Mouse (Mus musculus) layer of hippocampus, postnatal 10 days (tissue): ENCODE measurements around the gene Atg4b. TPM values are rescaled to one million over a fixed set of nuclear protein-coding genes. Genes with fewer than 3 reads are reported as not detected.
"Not testable (repeated sequence)": the region's sequence is repeated elsewhere in the genome, so short reads cannot be mapped to it uniquely, and the experiment has no call there.

Source experiments
- DNase-seq, 2 experiments: peaks; one replicate each; pipeline ENCODE4 v3.0.0; 2021; ENCODE audit warnings: low spot score in 2 of 2
- total RNA-seq, 2 experiments: library from RNA; stranded (reverse); gene quantifications; 2 replicates each; pipeline ENCODE4 v1.2.3; 2021

The Atg4b gene
- total RNA-seq, 2 experiments from 2014 or later: 67.2 to 69.7 TPM

GRCm38 (mm10) chr1:93811495-93812039 is 60.3 kb downstream of the Atg4b start:
- no peak for DNase-seq

- DNase-seq: no peak
These were observed 66.7 kb downstream of the Atg4b start for GRCm38 (mm10) chr1:93817823-93818532.

- DNase-seq: no peak
These were observed 67.4 kb downstream of the Atg4b start for GRCm38 (mm10) chr1:93818722-93819121.

- DNase-seq: no peak
These were observed 72.6 kb downstream of the Atg4b start for GRCm38 (mm10) chr1:93823796-93824495.

DNA sequence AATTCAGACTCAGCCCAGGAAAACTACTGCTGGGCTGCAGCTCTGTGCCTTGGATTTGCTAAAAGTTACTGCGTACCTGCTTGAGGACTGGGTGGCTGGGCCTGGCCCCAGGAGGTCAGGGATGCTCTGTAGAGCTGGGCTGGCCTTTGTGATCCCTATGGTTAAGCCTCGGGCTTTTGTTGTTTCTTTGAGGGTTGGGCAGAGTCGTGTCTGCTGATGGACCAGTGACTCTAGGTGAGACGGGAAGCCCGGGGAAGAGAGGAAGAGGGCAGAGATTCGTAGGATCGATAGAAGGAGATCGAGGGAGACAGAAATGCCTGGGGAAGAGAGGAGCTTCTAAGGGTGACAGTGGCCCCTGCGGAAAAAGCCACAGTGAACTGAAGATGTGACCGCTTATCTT is 73.3 kb downstream of the Atg4b start, which contains the start of gene D2hgdh:
TSS of gene D2hgdh (plus strand) at position 301 of the 400 bp plus-strand sequence.
- DNase-seq: peak; percentile 8 to 31

DNA sequence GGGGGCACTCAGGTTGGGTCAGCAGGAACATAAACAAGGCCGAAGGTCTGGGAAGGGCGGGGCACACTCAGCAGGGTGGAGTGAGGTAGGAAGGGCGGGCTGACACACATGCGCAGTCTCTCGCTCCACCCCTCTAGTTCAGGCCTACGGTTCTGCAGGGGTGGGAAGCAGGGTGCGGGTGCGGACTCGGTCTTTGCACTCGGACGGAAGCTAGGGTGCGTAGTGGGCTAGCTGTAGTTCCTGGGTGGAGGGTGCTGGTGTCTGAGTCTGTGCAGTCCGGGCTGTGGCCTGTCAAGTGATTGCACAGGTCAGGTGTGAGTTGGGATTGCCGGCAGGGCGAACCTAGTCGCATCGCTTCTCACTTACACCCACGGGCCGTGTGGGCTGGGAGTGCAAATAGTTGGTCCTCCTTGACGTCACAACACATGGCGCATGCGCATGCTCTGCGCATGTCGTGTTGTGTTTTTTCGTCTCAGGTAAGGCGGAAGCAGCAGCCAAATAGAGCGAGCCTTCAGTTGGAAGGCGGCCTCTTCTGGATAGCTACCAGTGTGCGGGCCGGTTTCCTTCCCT is 73.9 kb downstream of the Atg4b start:
- DNase-seq: peak; percentile 90 to 91

- DNase-seq: peak; percentile 25 to 42
These were observed 74.7 kb downstream of the Atg4b start for GRCm38 (mm10) chr1:93825771-93826539.

DNA sequence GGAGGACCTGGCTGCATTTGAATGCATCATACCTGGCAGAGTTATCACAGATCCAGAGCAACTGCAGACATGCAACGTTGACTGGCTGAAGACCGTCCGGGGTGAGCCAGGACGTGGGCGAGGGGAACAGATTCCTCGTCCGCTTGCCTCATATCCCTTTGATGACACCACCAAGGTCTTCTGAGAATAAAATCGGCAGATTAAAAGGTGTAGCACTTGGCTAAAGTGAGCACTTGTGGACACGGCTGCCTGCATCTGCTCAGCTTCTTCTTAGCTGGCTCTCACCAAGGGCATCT is 75.2 kb downstream of the Atg4b start:
- no peak for DNase-seq

GRCm38 (mm10) chr1:93832754-93833360 is 81.6 kb downstream of the Atg4b start:
- not testable (repeated sequence) for DNase-seq

- no peak for DNase-seq
These were observed 83.4 kb downstream of the Atg4b start for GRCm38 (mm10) chr1:93834671-93835150.

DNA sequence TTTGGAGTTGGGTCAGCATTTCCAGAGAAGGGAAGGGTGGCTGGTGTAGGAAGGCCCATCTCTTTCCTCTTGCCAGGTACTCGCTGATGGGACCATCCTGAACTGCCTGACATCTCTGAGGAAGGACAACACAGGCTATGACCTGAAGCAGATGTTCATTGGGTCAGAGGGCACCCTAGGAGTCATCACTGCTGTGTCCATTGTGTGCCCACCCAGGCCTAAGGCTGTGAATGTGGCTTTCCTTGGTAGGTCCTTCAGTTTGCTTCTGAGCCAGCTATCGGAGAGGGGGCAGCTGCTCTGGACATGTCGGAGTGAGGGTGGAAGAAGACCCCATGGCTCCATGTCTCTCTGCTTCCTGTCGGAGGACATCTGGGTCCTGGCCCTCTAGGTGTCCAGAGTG is 83.9 kb downstream of the Atg4b start:
- no peak for DNase-seq

DNA sequence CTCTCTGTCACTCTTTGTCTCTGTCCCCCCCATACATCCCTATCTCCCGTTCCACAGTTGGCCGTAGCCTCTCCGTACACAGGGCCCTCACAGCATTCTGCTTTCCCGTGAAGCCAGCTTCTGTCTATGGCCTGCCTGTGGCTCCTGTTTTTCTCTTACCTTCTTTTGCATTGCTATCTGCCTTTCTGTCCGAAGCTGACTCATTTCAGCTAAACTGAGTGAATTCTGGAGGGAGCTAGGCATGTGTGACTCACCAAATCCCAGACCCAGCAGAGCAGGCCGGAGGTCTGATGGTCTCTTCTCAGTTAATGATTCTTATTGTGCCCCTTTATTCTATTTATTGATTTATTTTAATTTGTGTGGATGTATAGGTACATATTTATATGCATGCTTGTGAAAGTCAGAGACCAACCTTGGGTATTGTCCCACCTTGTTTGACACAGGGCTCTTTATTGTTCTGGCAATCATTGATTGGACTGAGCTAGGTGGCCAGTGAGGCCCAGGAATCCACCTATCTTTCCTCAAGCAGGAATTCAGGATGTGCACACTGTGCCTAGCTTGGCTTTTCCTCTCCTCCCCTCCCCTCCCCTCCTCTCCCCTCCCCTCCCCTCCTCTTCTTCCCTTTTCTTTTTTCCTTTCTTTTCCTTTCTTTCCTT is 84.7 kb downstream of the Atg4b start:
- no peak for DNase-seq

GRCm38 (mm10) chr1:93836532-93836913 is 85.2 kb downstream of the Atg4b start:
- DNase-seq: no peak

DNA sequence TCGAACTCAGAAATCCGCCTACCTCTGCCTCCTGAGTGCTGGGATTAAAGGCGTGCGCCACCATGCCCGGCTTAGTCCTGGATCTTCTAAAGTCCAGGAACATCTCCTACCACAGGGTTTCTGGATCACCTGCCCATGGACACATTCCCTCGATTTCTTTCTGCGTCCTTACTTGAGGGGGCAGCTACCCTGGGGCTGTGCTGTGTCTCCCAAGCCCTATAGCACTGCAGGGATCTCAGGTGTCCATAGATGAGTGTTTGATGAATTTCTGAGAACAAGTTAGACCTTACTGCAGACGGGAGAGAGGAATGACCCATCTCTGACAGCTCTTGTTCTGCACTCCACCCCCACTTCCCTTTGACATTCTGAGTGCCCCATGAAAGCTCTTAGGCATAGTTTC is 86.0 kb downstream of the Atg4b start:
- no peak for DNase-seq

DNA sequence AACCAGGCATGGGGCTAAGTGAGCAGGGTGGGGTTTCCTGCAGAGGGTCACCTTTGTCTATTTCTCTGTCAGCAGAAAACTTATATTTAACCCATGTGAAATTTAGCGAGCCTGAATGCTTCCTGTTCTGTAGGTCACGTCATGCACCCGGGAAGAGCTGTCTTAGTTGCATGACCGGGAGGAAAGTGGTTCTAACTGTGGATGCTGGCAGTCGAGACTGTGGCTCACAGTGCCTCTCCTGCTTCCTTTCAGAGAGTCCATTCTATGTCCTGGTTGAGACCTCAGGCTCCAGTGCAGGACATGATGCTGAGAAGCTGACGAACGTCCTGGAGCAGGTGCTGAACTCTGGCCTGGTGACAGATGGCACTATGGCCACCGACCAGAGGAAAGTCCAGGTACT is 87.3 kb downstream of the Atg4b start:
- DNase-seq: not testable (repeated sequence)

Other genes with a start within 250 kb of the Atg4b start
- gene Farp2, start 239.4 kb upstream of the Atg4b start, total RNA-seq: 10 to 100 TPM; 11.0 to 12.0 TPM
- gene Stk25, start 92.8 kb upstream of the Atg4b start, total RNA-seq: 100 to 1,000 TPM; 353 to 378 TPM
- gene Bok, start 65.8 kb upstream of the Atg4b start, total RNA-seq: 10 to 100 TPM; 60.4 to 63.3 TPM
- 10 to 100 TPM; 31.5 to 32.8 TPM for gene Thap4, start 3.4 kb downstream of the Atg4b start, total RNA-seq
- 10 to 100 TPM; 65.9 to 69.4 TPM for gene Dtymk, start 50.4 kb downstream of the Atg4b start, total RNA-seq
- gene Ing5, start 52.5 kb downstream of the Atg4b start, total RNA-seq: 10 to 100 TPM; 10.4 to 11.2 TPM
- gene D2hgdh, start 73.4 kb downstream of the Atg4b start, total RNA-seq: 10 to 100 TPM; 12.9 to 15.4 TPM
- gene Gal3st2, start 109.8 kb downstream of the Atg4b start, total RNA-seq: under 1 TPM in 1 of 2 experiments, not detected in 1; 0.54 TPM
- 1 to 10 TPM in 1 of 2 experiments, under 1 TPM in 1; 0.71 to 1.0 TPM for gene Gal3st2b, start 166.8 kb downstream of the Atg4b start, total RNA-seq
- gene Gal3st2c, start 239.0 kb downstream of the Atg4b start, total RNA-seq: under 1 TPM; 0.05 to 0.07 TPM